Mouse (Mus musculus) CH12.LX (cell line): ENCODE results near the gene Mrpl9. TPM values are rescaled to one million over a fixed set of nuclear protein-coding genes. Genes with fewer than 3 reads are reported as not detected.
A peak's percentile ranks its signal among the peaks of the same experiment; 100 is the strongest.

ENCODE experiments used
- DNase-seq: peaks from one replicate; pipeline ENCODE4 v3.0.0-alpha.2; 2013; ENCODE audit errors: extremely low read depth
- H3K27ac ChIP-seq: 2 replicates; pipeline ENCODE4 v1.5.1; 2012; ENCODE audit warnings: low read depth, mild to moderate bottlenecking, control low read depth, moderate library complexity; ENCODE audit not compliant: insufficient read depth
- H3K27me3 ChIP-seq: replicated peaks from 2 replicates; pipeline ENCODE3; 2012; ENCODE audit warnings: inconsistent platforms
- H3K36me3 ChIP-seq, 2 experiments: replicated peaks in 1 of 2; 2 replicates each; pipeline versions ENCODE3 to v1.6.1; 2012; ENCODE audit warnings: inconsistent platforms in 1 of 2, low read length in 1 of 2, mild to moderate bottlenecking in 1 of 2, mixed read lengths in 1 of 2, moderate library complexity in 1 of 2; ENCODE audit not compliant: control insufficient read depth in 1 of 2, insufficient read depth in 1 of 2
- H3K4me1 ChIP-seq, 2 experiments: 2 replicates each; pipeline ENCODE4 v1.6.1; 2012; ENCODE audit warnings: inconsistent platforms in 1 of 2, moderate library complexity in 1 of 2; ENCODE audit not compliant: insufficient read depth in 2 of 2, control insufficient read depth in 1 of 2
- H3K4me2 ChIP-seq: 2 replicates; pipeline ENCODE4 v1.6.1; 2012; ENCODE audit warnings: low read depth, mild to moderate bottlenecking, control low read depth; ENCODE audit not compliant: poor library complexity, insufficient read depth, severe bottlenecking
- H3K4me3 ChIP-seq, 3 experiments: fragments of 150-350 bp in 1 of 3; sonication (generic) in 1 of 3; replicated peaks in 1 of 3; 2 replicates each; pipeline versions ENCODE3 to v1.5.1; 2011 to 2012; ENCODE audit warnings: low read depth in 2 of 3, low read length in 2 of 3, mild to moderate bottlenecking in 2 of 3, moderate library complexity in 2 of 3, control low read depth in 1 of 3, improper control_type of control experiment in 1 of 3, inconsistent platforms in 1 of 3, mixed read lengths in 1 of 3; ENCODE audit not compliant: poor library complexity in 1 of 3
- H3K79me2 ChIP-seq: replicated peaks from 2 replicates; pipeline ENCODE4 v1.6.1; 2012; ENCODE audit warnings: mild to moderate bottlenecking, moderate library complexity; ENCODE audit not compliant: control insufficient read depth, poor library complexity, insufficient read depth, severe bottlenecking; ENCODE audit errors: extremely low read depth
- H3K9ac ChIP-seq: 2 replicates; pipeline ENCODE4 v1.6.1; 2012; ENCODE audit warnings: low read depth, mild to moderate bottlenecking, control low read depth, moderate library complexity; ENCODE audit not compliant: insufficient read depth
- H3K9me3 ChIP-seq: replicated peaks from 2 replicates; pipeline ENCODE3; 2012; ENCODE audit warnings: low read length, inconsistent platforms, mixed read lengths
- BHLHE40 ChIP-seq: IDR thresholded peaks from 2 replicates; pipeline ENCODE4 v1.6.1; 2011; ENCODE audit warnings: mild to moderate bottlenecking, low read depth, low read length, improper control_type of control experiment
- CHD1 ChIP-seq: IDR thresholded peaks from 2 replicates; pipeline ENCODE4 v1.6.1; 2012; ENCODE audit warnings: low read depth, low read length, improper control_type of control experiment, inconsistent platforms
- CHD2 ChIP-seq: IDR thresholded peaks from 2 replicates; pipeline ENCODE4 v1.6.1; 2011; ENCODE audit warnings: low read length, improper control_type of control experiment
- CTCF ChIP-seq, 2 experiments: IDR thresholded peaks in 1 of 2; conservative IDR thresholded peaks in 1 of 2; 2 replicates each; pipeline ENCODE4 v1.5.1; 2011 to 2012; ENCODE audit warnings: low read depth in 2 of 2, low read length in 2 of 2, improper control_type of control experiment in 1 of 2, inconsistent platforms in 1 of 2, mild to moderate bottlenecking in 1 of 2, moderate library complexity in 1 of 2
- ELF1 ChIP-seq: IDR thresholded peaks from 2 replicates; pipeline ENCODE4 v1.6.1; 2014; ENCODE audit warnings: low read depth, mild to moderate bottlenecking, inconsistent platforms, low read length, improper control_type of control experiment
- GABPA ChIP-seq: IDR thresholded peaks from 2 replicates; pipeline ENCODE4 v1.6.1; 2012; ENCODE audit warnings: low read depth, low read length, improper control_type of control experiment, inconsistent platforms; ENCODE audit not compliant: insufficient replicate concordance
- KAT2A ChIP-seq: IDR thresholded peaks from 2 replicates; pipeline ENCODE4 v1.6.1; 2012; ENCODE audit warnings: low read length, improper control_type of control experiment, inconsistent platforms; ENCODE audit not compliant: insufficient replicate concordance
- MAX ChIP-seq: IDR thresholded peaks from 2 replicates; pipeline ENCODE4 v1.6.1; 2011; ENCODE audit warnings: low read length, improper control_type of control experiment
- MXI1 ChIP-seq: IDR thresholded peaks from 2 replicates; pipeline ENCODE4 v1.6.1; 2011; ENCODE audit warnings: mild to moderate bottlenecking, low read depth, low read length, improper control_type of control experiment
- MYC ChIP-seq: IDR thresholded peaks from 2 replicates; pipeline ENCODE4 v1.6.1; 2011; ENCODE audit warnings: low read depth, mild to moderate bottlenecking, improper control_type of control experiment, low read length
- NRF1 ChIP-seq: IDR thresholded peaks from 2 replicates; pipeline ENCODE4 v1.6.1; 2014; ENCODE audit warnings: low read depth, mild to moderate bottlenecking, inconsistent platforms, low read length, improper control_type of control experiment, moderate library complexity
- POLR2A ChIP-seq: IDR thresholded peaks from 2 replicates; pipeline ENCODE4 v1.6.1; 2011; ENCODE audit warnings: low read depth, mild to moderate bottlenecking, improper control_type of control experiment, low read length
- SIN3A ChIP-seq: IDR thresholded peaks from 2 replicates; pipeline ENCODE4 v1.6.1; 2012; ENCODE audit warnings: low read length, improper control_type of control experiment, inconsistent platforms
- UBTF ChIP-seq: IDR thresholded peaks from 2 replicates; pipeline ENCODE4 v1.6.1; 2012; ENCODE audit warnings: low read depth, mild to moderate bottlenecking, inconsistent platforms, low read length, improper control_type of control experiment, moderate library complexity
- ZMIZ1 ChIP-seq: IDR thresholded peaks from 2 replicates; pipeline ENCODE4 v1.6.1; 2012; ENCODE audit warnings: low read depth, mild to moderate bottlenecking, inconsistent platforms, low read length, improper control_type of control experiment
- ZNF384 ChIP-seq: IDR thresholded peaks from 2 replicates; pipeline ENCODE4 v1.6.1; 2012; ENCODE audit warnings: low read depth, low read length, improper control_type of control experiment, inconsistent platforms
- dilution Hi-C: fragments of 300-500 bp; cut with MboI; formaldehyde crosslinking; loops from 2 replicates; pipeline ENCODE4 v1.14.3; 2020; ENCODE audit warnings: low sequenced_read_pairs; ENCODE audit not compliant: extremely low pct_unique_long_range_greater_than_20kb, extremely low pct_ligation_motif_present
- in situ Hi-C: fragments of 300-500 bp; cut with MboI; formaldehyde crosslinking; loops from 3 replicates; pipeline ENCODE4 v1.14.3; 2019; ENCODE audit warnings: low sequenced_read_pairs, low pct_ligation_motif_present, low pct_unique_long_range_greater_than_20kb, mixed read lengths
- polyA plus RNA-seq: library from polyadenylated mRNA; unstranded; fragments of >175 nt; gene quantifications from 2 replicates; pipeline ENCODE4 v1.2.1, GENCODE M21; 2012; ENCODE audit warnings: low read depth; ENCODE audit not compliant: insufficient read length
- total RNA-seq, 2 experiments: library from RNA; depleted of rRNA; stranded (reverse); fragments of 300-350 nt in 1 of 2; fragments of >200 nt in 1 of 2; gene quantifications; 2 replicates each; pipeline ENCODE4 v1.2.3; 2012 to 2014

Mrpl9 gene
- total and polyA plus RNA-seq, 3 experiments = 104 to 114 (median 111) TPM

DNA sequence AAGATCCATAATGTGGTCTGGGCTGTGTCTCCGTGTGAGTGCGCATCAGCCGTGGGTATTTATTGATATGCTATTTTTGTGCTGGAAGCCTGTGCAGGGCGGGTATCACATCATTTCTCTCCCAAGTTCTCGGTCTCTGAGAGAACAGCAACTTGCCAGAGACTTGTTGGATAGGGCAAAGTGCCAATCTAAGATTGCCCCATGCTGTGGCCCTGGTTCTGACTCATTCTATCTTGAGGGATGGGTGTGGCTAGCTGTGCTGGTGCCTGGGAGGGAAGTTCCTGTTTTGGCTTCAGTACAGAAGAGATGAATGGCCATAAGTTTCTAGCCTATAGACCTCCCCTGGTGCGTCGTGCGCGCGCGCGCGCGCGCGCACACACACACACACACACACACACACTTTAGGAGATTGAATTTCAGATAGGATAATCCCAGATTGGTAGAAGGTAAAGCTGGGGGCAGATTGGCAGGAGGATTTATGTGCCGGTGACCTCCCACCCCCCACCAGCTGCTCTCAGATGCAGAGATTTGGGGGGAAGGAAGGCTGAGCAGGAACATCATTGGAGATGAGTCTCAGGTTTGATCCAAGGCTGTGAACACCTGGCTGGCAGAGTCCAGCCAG is 39.8 kb downstream of the Mrpl9 start:
- DNase-seq = peak; percentile 50
- no peak overlapping the region for H3K4me2 ChIP-seq
- H3K9ac ChIP-seq = no peak overlapping the region
- dilution Hi-C loops = no loop called here
- no peak overlapping the region for H3K4me3 ChIP-seq
- H3K4me1 ChIP-seq = peaks cover 4 to 30% of the 10 kb centered on the region in 2 experiments
- TF ChIP-seq ELF1 (no peak), CTCF (conservative IDR thresholded peaks at IDR 0.05 in 1 of 2, IDR thresholded peaks at IDR 0.05 in 1 of 2; ENCODE audit: low read depth in 2 of 2, low read length in 2 of 2) (no peak), MAX (no peak), GABPA (no peak), ZMIZ1 (no peak), UBTF (no peak), KAT2A (no peak), SIN3A (no peak), CHD2 (no peak), POLR2A (no peak), MYC (no peak), CHD1 (no peak), ZNF384 (no peak), NRF1 (no peak), BHLHE40 (no peak)
- H3K36me3 ChIP-seq = peaks cover 0 to 5% of the 10 kb centered on the region in 2 experiments
- in situ Hi-C loops = no loop called here
- no peaks in the 10 kb centered on the region for H3K79me2 ChIP-seq
- no peak overlapping the region for H3K27ac ChIP-seq
- no peaks in the 10 kb centered on the region for H3K27me3 ChIP-seq
- H3K9me3 ChIP-seq = no peaks in the 10 kb centered on the region

DNA sequence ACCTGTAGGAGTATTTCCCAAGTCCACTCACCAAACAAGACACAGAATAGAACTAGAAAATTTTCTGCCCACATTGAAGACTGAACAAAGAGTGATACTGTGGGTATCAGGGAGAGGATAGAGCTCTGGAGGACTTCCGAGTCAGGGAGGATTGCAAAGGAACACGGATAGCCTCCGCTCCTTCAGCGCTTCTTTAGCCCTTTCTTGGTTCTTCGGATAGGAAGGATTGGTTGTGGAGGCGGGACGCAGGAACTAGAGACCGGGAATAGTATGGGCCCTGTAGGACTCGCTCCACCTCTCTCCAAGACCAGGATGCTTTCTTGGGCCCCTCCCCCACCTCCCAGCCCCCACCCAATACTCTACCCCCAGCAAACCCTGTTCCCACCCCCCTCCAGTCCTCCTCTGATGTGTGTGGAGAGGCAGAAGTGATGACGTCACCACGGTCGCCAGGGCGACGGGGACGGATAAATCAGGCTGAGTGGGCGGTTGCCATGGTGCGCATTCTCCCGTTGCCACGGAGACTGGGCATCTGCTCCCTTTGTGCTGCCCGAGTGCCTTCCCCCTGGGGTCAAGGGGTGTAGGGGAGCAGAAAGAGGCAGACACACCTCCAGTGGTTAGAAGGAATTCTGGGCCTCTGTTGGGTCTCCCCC is 40.8 kb downstream of the Mrpl9 start:
- Histone ChIP-seq H3K27ac (no peak overlapping the region), H3K36me3 (peaks cover 0 to 7% of the 10 kb centered on the region in 2 experiments), H3K27me3 (no peaks in the 10 kb centered on the region), H3K9ac (no peak overlapping the region), H3K4me2 (no peak overlapping the region), H3K4me3 (no peak overlapping the region), H3K4me1 (peaks cover 4 to 30% of the 10 kb centered on the region in 2 experiments), H3K9me3 (no peaks in the 10 kb centered on the region), H3K79me2 (no peaks in the 10 kb centered on the region)
- dilution Hi-C loops (no loop called here), in situ Hi-C loops (no loop called here)
- DNase-seq = no peak
- TF ChIP-seq MYC = no peak
- 0 out of 2 replicates have a peak, but pooled peaks have one; percentile 21 for TF ChIP-seq MXI1
